Mouse (Mus musculus): ENCODE results near the gene Spata20. TPM values are rescaled to one million over a fixed set of nuclear protein-coding genes. Genes with fewer than 3 reads are reported as not detected.
A peak's percentile ranks its signal among the peaks of the same experiment; 100 is the strongest.

The Spata20 gene
- polyA plus RNA-seq, 1 experiment from 2014 or later, result 0.48 TPM

DNA sequence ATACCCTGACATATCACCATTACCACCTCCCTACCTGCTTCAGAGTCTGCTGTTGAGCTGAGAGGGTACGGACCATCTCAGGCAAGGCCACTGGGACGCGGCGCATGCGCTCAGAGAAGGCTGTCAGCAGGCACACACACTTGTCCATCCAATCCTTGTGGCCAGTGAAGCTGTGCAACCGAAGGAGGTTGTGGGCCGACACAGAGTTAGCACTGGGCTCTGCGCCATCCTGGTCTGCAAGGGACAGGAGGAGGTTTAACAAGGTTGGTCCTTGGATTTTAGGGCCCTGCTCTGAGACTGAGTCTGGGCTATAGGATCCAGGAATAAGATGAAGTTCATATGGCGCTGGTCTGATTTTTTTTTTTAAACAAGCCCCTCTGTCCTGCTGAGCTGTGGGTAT is 5.6 kb downstream of the Spata20 start:
- H3K9ac ChIP-seq, result no peak overlapping the region
- WGBS, result 77% methylated on average over 9 of the region's 9 CpGs
- peaks cover 7% of the 10 kb centered on the region; the same call in 1 of the 2 replicates for H3K27me3 ChIP-seq (replicated peaks)
- no peak overlapping the region for H3K27ac ChIP-seq
- no peak overlapping the region for H3K4me3 ChIP-seq
- H3K36me3 ChIP-seq (replicated peaks), result no peaks in the 10 kb centered on the region
- H3K4me2 ChIP-seq, result no peak overlapping the region
- H3K9me3 ChIP-seq, result no peaks in the 10 kb centered on the region
- no peak for ATAC-seq (replicated peaks)
- H3K4me1 ChIP-seq, result peaks cover 14% of the 10 kb centered on the region

GRCm38 (mm10) chr11:94477651-94478050 is 8.3 kb downstream of the Spata20 start:
- Histone ChIP-seq H3K4me2 (no peak overlapping the region), H3K4me3 (no peak overlapping the region), H3K9me3 (no peaks in the 10 kb centered on the region), H3K27me3 (replicated peaks) (0 out of 2 replicates have a peak, but pooled peaks cover 10% of the 10 kb centered on the region), H3K36me3 (replicated peaks) (no peaks in the 10 kb centered on the region), H3K9ac (no peak overlapping the region), H3K27ac (no peak overlapping the region), H3K4me1 (peaks cover 33% of the 10 kb centered on the region)
- WGBS, result 53% methylated on average over 6 of the region's 6 CpGs
- no peak for ATAC-seq (replicated peaks)

- Histone ChIP-seq H3K4me2 (peak overlapping the region; percentile 1), H3K9ac (no peak overlapping the region), H3K4me1 (peaks cover 52% of the 10 kb centered on the region), H3K27ac (no peak overlapping the region), H3K27me3 (replicated peaks) (0 out of 2 replicates have a peak, but pooled peaks cover 10% of the 10 kb centered on the region), H3K4me3 (no peak overlapping the region), H3K9me3 (no peaks in the 10 kb centered on the region), H3K36me3 (replicated peaks) (no peaks in the 10 kb centered on the region)
- no peak for ATAC-seq (replicated peaks)
- 8% methylated on average over 11 of the region's 11 CpGs for WGBS
Measured at GRCm38 (mm10) chr11:94475722-94476121, 10.3 kb downstream of the Spata20 start.

DNA sequence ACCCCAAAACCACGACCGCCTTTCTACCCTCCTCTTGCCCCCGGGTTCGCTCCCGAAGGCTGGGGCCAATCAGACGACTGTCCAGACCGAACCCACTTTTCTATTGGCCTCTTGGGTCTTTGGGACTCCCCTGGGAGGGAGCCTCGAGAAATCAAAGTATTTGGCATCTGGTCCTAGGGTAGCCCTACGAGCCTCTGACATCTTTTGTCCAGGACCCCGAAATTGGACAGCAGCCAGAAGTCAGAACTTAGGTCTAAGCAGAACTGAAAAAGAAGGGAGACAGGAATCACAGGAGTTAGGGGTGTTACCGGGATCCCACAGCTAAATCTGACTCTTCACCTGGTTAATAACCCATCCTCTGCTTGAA is 11.5 kb downstream of the Spata20 start:
- Histone ChIP-seq H3K27ac (peak overlapping the region; percentile 95), H3K4me3 (peak overlapping the region; percentile 71), H3K4me2 (peak overlapping the region; percentile 85), H3K27me3 (replicated peaks) (0 out of 2 replicates have a peak, but pooled peaks cover 10% of the 10 kb centered on the region), H3K4me1 (peaks cover 59% of the 10 kb centered on the region), H3K36me3 (replicated peaks) (no peaks in the 10 kb centered on the region), H3K9me3 (no peaks in the 10 kb centered on the region), H3K9ac (peak overlapping the region; percentile 85; the same call in 1 of the 2 replicates)
- WGBS, result 3% methylated on average over 11 of the region's 11 CpGs
- ATAC-seq (replicated peaks), result no peak

DNA sequence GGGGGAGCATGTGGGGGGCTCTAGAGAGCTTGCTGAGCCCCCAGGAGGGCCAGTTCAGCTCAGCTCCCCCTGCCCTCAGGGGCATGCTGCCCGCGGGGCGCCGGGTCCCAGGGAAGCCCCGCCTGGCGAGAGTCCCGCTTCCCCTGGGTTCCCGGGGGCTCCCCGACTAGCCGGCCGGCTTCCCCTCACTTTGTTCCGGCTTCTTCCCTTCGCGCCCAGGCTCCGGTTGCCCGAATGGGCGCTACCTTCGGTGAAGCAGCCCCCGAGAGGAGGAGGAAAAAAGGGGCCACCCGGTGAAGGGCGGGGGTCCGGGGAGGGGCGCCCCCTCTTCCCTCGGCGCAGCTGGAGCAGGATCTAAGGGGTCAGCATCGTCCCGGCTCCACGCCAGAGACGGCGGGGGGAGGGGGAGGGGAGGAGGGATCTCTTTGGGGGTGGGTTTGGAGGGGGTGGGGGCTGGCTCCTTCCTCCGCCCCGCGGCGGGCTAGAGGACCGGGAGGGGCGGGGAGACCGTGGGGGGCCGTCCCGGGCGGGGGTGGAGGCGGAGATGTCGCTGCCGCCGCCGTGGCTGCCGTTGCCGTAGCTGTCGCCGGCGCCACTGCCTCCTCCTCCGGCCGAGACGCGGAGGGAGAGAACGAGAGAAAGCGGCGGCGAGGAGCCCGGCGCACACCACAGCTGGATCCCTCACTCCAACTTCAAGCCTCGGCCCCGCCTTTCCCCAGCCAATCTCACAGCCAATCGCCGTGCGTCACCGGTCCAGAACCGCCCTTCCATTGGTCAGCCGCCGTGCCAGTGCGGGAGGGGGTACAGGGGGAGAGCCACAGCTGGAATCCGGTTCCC is 12.1 kb downstream of the Spata20 start, which contains the start of gene Cacna1g:
Cacna1g (minus strand) TSS at position 492 of the 837 bp plus-strand sequence.
- H3K4me3 ChIP-seq, result peak within 1 kb of the TSS; percentile 71
- H3K4me1 ChIP-seq, result peaks cover 65% of the 10 kb centered on the region
- ATAC-seq (replicated peaks), result peak; percentile 89
- H3K9me3 ChIP-seq, result no peaks in the 10 kb centered on the region
- no peaks in the 10 kb centered on the region for H3K36me3 ChIP-seq (replicated peaks)
- H3K27ac ChIP-seq, result peak within 1 kb of the TSS; percentile 95
- 0 out of 2 replicates have a peak, but pooled peaks cover 10% of the 10 kb centered on the region for H3K27me3 ChIP-seq (replicated peaks)
- WGBS, result 0% methylated on average over 54 of the region's 71 CpGs
- H3K4me2 ChIP-seq, result peak within 1 kb of the TSS; percentile 85
- H3K9ac ChIP-seq, result peak within 1 kb of the TSS; percentile 85

DNA sequence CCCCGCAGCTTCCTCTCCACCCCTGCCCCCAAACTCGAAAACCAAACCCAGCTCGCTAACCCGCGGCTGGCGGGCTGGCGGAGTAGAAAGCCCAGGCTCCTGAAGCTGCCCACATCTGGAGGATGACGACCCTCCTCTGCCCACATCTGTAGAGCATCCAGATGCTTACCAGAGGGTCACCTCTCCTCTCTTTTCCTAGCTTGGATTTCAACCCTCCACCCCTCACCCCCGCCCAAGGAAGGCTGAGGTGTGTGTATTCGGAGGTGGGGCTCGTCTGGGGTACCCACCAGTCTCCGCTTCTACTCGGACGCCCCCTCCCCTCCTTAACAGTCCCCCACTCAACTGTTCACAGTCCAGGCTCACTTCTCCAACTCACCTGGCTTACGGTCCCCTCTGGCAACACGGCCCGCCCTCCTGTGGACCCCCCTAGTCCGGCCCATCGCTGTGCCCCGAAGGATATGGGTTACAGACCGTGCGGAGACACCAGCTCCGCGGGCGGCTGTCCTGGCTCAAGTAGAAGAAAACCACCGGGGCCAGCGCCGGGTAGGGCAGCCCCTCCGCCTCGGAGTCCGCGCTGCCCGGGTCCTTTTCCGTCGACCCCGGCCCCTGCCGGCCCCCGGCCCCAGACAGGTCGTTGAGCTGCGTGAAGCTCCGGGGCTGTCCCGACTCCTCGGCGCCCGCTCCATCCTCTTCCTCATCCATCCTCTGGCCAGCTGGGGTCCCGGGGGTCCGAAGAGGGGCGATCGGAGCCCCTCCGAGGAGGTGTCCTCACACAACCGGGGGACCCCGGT is 12.9 kb downstream of the Spata20 start:
- peak overlapping the region; percentile 95 for H3K27ac ChIP-seq
- H3K27me3 ChIP-seq (replicated peaks), result 0 out of 2 replicates have a peak, but pooled peaks cover 10% of the 10 kb centered on the region
- under 1% methylated on average over 52 of the region's 52 CpGs for WGBS
- H3K9ac ChIP-seq, result peak overlapping the region; percentile 85
- peak overlapping the region; percentile 85 for H3K4me2 ChIP-seq
- no peaks in the 10 kb centered on the region for H3K36me3 ChIP-seq (replicated peaks)
- peak overlapping the region; percentile 71 for H3K4me3 ChIP-seq
- peaks cover 73% of the 10 kb centered on the region for H3K4me1 ChIP-seq
- ATAC-seq (replicated peaks), result no peak
- no peaks in the 10 kb centered on the region for H3K9me3 ChIP-seq

GRCm38 (mm10) chr11:94472585-94472915 is 13.4 kb downstream of the Spata20 start:
- Histone ChIP-seq H3K4me2 (peak overlapping the region; percentile 85), H3K4me3 (peak overlapping the region; percentile 71), H3K27ac (peak overlapping the region; percentile 95), H3K9me3 (no peaks in the 10 kb centered on the region), H3K9ac (peak overlapping the region; percentile 85), H3K36me3 (replicated peaks) (no peaks in the 10 kb centered on the region), H3K27me3 (replicated peaks) (0 out of 2 replicates have a peak, but pooled peaks cover 10% of the 10 kb centered on the region), H3K4me1 (peaks cover 78% of the 10 kb centered on the region)
- under 1% methylated on average over 15 of the region's 15 CpGs for WGBS
- no peak for ATAC-seq (replicated peaks)

- WGBS, result 4% methylated on average over 17 of the region's 17 CpGs
Measured at GRCm38 (mm10) chr11:94471740-94472584, 14.0 kb downstream of the Spata20 start.

DNA sequence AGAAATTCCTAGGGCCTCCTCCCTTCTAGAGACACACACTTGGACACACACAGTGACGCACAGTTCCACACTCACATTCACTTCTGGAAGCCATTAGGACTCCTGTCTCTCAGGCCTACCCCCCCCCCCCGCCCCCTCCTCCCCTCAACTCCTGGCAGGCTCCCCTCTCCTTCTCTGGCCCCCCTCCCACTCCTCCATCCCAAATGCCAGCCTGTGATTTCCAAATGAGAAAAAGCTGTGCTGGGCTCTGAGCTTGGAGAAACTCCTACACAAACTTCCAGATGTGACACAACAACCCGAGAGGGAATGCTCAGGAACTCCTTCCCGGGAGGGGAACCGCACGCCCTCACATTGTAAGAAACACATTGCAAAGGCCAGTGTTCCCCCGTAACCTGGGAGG is 15.6 kb downstream of the Spata20 start:
- 0 out of 2 replicates have a peak, but pooled peaks cover 6% of the 10 kb centered on the region for H3K27me3 ChIP-seq (replicated peaks)
- H3K4me2 ChIP-seq, result peak overlapping the region; percentile 85
- no peak overlapping the region for H3K9ac ChIP-seq
- peak overlapping the region; percentile 71 for H3K4me3 ChIP-seq
- WGBS, result 23% methylated on average over 7 of the region's 7 CpGs
- peaks cover 71% of the 10 kb centered on the region for H3K4me1 ChIP-seq
- peak overlapping the region; percentile 95 for H3K27ac ChIP-seq
- ATAC-seq (replicated peaks), result no peak
- no peaks in the 10 kb centered on the region for H3K9me3 ChIP-seq
- no peaks in the 10 kb centered on the region for H3K36me3 ChIP-seq (replicated peaks)

More at GRCm38 (mm10) chr11:94471740-94472584, 14.0 kb downstream of the Spata20 start:
- 0 out of 2 replicates have a peak, but pooled peaks cover 10% of the 10 kb centered on the region for H3K27me3 ChIP-seq (replicated peaks)
- ATAC-seq (replicated peaks), result no peak
- H3K36me3 ChIP-seq (replicated peaks), result no peaks in the 10 kb centered on the region
- peak overlapping the region; percentile 71 for H3K4me3 ChIP-seq
- H3K4me2 ChIP-seq, result peak overlapping the region; percentile 85
- H3K4me1 ChIP-seq, result peaks cover 78% of the 10 kb centered on the region
- H3K9ac ChIP-seq, result peak overlapping the region; percentile 85
- peak overlapping the region; percentile 95 for H3K27ac ChIP-seq
- H3K9me3 ChIP-seq, result no peaks in the 10 kb centered on the region

- ATAC-seq (replicated peaks), result 0 out of 2 replicates have a peak, but pooled peaks have one; percentile 1
- H3K27me3 ChIP-seq (replicated peaks), result no peaks in the 10 kb centered on the region
- H3K4me2 ChIP-seq, result peak overlapping the region; percentile 85
- 4% methylated on average over 9 of the region's 9 CpGs for WGBS
- peaks cover 70% of the 10 kb centered on the region for H3K4me1 ChIP-seq
- no peaks in the 10 kb centered on the region for H3K9me3 ChIP-seq
- H3K36me3 ChIP-seq (replicated peaks), result no peaks in the 10 kb centered on the region
- H3K4me3 ChIP-seq, result 0 out of 2 replicates have a peak overlapping the region, but pooled peaks have one; percentile 13
- H3K9ac ChIP-seq, result 0 out of 2 replicates have a peak overlapping the region, but pooled peaks have one; percentile 24
- H3K27ac ChIP-seq, result peak overlapping the region; percentile 95
Measured at GRCm38 (mm10) chr11:94469136-94470064, 16.6 kb downstream of the Spata20 start.
